ENCODE assay signal across 15 mouse cellular contexts in genomic region chr3:33416321-33416720, GRCm38 (mm10).
"Had no signal": no experiment of that assay in that cellular context is flagged by ENCODE, and none has a peak within 500 bp of the region (broad histone marks: within the 10 kb centered on the region; RNA-seq: fewer than 3 reads in every experiment).

No protein-coding gene starts in this region.

- H3K9ac ChIP-seq: neural tube, embryonic 12.5 days; neural tube, embryonic 13.5 days; neural tube, embryonic 15.5 days; stomach, embryonic 15.5 days had no signal

- H3K4me3 ChIP-seq: neural tube, embryonic 12.5 days; neural tube, embryonic 13.5 days; neural tube, embryonic 15.5 days; stomach, embryonic 15.5 days had no signal

- H3K9me3 ChIP-seq: neural tube, embryonic 12.5 days; neural tube, embryonic 13.5 days; neural tube, embryonic 15.5 days; stomach, embryonic 15.5 days had no signal

- DNase-seq: retina, postnatal 1 day; right cerebral cortex, postnatal 25 days; right cerebral cortex, postnatal 4 days; spleen, adult 18-20 months; thymus, adult 18-20 months; thymus, adult 2 months; thymus, postnatal 14 days; thymus, postnatal 25 days; thymus, postnatal 36 days; thymus, postnatal 4 days had no signal

- H3K27ac ChIP-seq: neural tube, embryonic 12.5 days; neural tube, embryonic 13.5 days; neural tube, embryonic 15.5 days; stomach, embryonic 15.5 days; stomach, postnatal 0 days had no signal

- H3K27me3 ChIP-seq: neural tube, embryonic 12.5 days; neural tube, embryonic 13.5 days; neural tube, embryonic 15.5 days; stomach, embryonic 15.5 days had no signal

- H3K4me2 ChIP-seq: neural tube, embryonic 12.5 days; neural tube, embryonic 13.5 days; neural tube, embryonic 15.5 days; stomach, embryonic 15.5 days had no signal

- H3K36me3 ChIP-seq: neural tube, embryonic 12.5 days; neural tube, embryonic 13.5 days; neural tube, embryonic 15.5 days; stomach, embryonic 15.5 days had no signal

- H3K4me1 ChIP-seq: neural tube, embryonic 12.5 days; neural tube, embryonic 13.5 days; neural tube, embryonic 15.5 days; stomach, embryonic 15.5 days had no signal
